Mouse (Mus musculus) left cerebral cortex, postnatal 36 days (tissue): ENCODE measurements at regions not wholly inside any gene's neighbourhood (a gene's known extent, or its start where the extent isn't known, plus 50 kb on each side); places are given as distances from the start of the nearest gene placed in this dataset.

Experiments used
- DNase-seq, 2 experiments: peaks; one replicate each; pipeline ENCODE4 v3.0.0; 2021 to 2022; ENCODE audit warnings: low spot score in 2 of 2, mixed read lengths in 1 of 2
- intact Hi-C: fragments of 180-260 bp; cut with DNase I; formaldehyde crosslinking; loops from one replicate; pipeline ENCODE4 v1.15.1; 2025

DNA sequence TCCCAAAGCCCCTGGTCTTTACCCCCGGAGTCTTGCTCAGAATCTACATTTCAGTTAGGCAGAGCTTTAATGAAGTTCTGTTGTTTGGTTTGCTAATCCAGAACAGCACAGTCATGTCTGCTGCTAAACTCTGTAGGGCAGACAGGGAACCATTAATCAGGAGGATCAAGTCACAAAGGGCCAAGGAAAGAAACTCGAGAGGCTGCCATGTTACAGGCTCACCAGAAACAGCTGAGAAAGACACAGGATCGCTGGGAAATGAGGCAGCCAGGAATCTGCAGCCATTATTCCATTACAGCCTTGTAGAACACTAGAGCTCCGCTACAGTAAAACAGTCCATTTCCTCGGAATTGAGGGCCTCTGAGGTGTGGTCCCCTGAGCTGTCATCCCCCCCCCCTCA lies 121.1 kb upstream of the Cops8 start:
- DNase-seq: no peak
- intact Hi-C loops: no loop called here

- no peak for DNase-seq
- intact Hi-C loops: no loop called here
Measured at GRCm38 (mm10) chr1:90486349-90486839, 116.4 kb upstream of the Cops8 start.

GRCm38 (mm10) chr1:90487886-90488285 lies 114.9 kb upstream of the Cops8 start:
- intact Hi-C loops: no loop called here

DNA sequence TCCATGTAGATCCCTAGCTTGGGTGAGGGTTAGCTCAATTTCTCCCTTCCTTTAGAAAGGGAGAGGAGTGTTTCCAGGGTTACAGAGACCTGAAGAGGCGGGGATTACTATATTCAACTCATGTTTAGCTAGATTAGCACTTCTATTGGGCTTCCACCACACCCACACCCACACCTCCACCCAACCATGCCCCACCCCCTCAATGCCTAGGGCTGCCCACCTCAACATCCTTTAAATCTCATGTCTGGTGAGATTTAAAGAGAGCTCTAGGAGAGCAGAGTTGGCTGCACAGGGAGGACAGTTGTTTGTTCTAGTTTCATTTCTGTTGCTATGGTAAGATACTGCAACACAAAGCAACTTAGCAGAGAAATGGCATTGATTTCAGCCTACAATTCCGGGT lies 113.8 kb upstream of the Cops8 start:
- DNase-seq: no peak
- intact Hi-C loops: no loop called here

More at GRCm38 (mm10) chr1:90487886-90488285, 114.9 kb upstream of the Cops8 start:
- peak; percentile 16 to 26 for DNase-seq

GRCm38 (mm10) chr1:90490335-90490734 lies 112.4 kb upstream of the Cops8 start:
- intact Hi-C loops: no loop called here

DNA sequence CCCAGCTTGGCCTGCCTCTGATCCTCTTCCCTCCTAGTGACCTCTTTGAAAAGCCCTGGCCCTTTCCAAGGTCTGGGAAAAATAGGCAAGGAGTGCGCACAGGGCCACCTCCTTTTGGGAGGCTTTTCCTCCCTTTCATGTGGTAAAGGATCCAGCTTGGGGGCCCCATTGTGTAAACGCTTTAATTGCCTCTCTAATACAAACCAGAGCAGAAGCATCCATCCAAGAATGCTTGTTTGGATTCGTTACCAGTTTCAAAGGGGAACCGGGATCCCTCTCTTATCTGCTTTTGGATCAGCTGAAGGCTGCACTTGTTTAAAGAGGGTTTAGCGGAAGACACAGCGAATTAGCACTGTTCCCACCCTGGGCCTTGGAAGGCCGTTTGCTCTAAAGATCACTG lies 109.3 kb upstream of the Cops8 start:
- intact Hi-C loops: no loop called here
- no peak for DNase-seq

More at GRCm38 (mm10) chr1:90490335-90490734, 112.4 kb upstream of the Cops8 start:
- DNase-seq: no peak

DNA sequence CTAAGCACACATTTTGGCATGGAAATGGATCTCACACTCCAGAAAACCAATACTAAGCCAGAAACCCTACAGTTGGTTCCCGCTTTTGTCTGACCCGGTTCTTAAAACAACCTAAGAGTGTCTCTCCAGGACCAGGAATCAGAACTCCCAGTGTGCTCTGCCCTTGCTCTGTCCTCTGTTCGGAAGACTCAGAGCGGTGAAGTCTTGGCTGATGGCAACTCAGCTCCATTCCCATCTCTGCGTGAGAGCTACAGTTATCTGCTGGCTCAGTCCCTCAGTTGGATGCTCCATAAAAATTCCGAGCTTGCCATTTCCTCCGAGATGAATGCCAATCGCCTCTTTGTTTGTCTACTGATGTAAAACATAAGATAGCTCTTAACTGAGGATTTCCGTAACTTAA lies 107.6 kb upstream of the Cops8 start:
- no peak for DNase-seq
- intact Hi-C loops: no loop called here

DNA sequence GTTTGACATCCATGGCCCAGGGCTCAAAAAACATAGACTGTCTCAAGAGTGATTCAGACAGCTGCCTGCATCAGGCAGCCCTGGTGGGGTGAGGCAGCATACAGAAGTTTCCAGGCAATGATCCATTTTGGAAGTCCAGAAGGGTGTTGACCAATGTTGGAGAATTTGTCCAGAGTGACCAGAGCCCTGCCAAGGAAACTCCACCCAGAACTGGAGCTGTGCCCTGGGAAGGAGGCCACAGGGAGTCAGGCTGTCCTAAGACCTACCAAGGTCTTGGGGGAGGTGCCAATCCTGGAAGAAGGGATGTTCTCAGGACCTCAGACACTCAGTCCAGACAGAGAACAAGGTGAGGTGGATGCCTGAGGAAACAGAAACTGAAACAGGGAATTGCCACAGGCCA lies 105.2 kb upstream of the Cops8 start:
- intact Hi-C loops: no loop called here
- no peak for DNase-seq

- no peak for DNase-seq
- intact Hi-C loops: no loop called here
Measured at GRCm38 (mm10) chr1:90501373-90501772, 101.4 kb upstream of the Cops8 start.

DNA sequence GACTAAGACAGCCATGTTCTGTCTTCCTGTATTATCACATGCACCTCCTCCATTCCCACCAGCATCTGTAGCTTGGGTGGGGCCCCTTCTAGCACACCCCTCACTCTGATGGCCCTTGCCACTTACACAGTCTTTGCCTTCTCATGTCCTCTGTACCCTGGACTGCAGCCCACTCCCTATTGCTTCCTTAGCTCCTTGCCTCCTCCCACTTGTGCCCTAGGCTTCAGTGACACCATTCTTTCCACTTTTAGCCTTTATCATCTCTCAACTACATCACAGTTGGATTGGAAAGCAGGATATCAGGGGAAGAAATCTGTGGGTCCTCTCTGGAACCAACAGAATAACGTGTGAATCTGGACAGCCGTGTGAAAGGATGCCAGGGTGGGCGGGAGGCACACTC lies 100.4 kb upstream of the Cops8 start:
- intact Hi-C loops: no loop called here
- no peak for DNase-seq

DNA sequence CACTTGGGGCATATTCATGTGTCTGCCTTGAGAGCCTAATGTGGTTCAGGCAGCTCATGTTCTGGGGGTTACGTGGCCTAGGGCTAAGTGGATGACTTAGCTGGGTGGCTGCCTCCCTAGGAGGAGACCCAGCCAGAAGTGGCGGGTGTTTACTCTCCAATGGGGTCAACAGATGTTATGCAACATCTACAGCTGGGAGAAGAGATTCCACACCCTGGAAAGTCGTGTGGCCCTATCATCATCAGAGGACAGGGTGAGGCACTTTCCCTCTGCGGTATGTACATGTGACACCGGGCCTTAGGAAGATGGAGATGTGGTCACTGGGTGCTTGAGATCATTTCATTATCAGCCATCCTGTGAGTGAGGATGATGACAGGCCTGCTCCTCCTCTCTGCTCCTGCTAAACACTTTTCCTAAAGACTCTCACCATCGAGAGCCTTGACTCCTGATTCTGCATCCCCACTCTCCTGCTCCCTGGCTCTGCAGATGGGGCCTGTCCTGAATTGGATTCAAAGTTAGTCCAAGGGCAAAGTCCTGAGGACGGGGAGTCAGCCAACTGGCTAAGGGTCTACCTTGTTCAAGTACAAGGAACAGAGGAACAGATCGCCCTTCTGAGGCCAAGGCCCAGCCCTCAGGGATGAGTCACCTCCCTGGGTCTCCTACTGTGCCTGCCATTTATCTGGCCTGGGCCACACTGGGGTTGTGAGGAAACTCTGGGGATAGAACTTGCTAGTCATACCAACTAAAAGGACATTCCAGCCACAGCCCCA lies 99.8 kb upstream of the Cops8 start:
- intact Hi-C loops: no loop called here
- no peak for DNase-seq

DNA sequence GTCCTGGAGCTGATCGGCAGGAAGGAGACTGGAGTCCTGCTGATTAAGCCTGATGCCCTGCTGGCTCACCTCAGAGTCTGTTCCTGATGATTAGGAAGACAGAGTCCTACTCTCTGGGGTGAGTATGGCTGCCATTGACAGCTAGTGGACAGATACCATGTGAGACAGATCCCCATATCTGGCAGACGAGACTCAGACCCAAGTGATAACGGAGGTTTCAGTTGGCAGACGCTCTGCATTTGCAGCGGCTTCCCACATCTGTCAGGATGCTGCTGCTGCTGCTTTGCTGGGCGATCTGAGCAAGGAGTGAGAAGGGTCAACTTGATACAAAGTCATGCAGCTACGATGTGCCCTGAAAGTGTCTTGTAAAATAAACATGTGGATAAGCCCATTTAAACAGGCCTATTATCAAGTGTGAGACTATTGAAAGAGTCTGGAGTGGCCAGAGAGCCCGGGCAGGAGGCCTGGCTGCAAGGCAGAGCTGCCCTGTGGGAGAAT lies 98.1 kb upstream of the Cops8 start:
- intact Hi-C loops: no loop called here
- DNase-seq: no peak

- intact Hi-C loops: no loop called here
- DNase-seq: no peak
Measured at GRCm38 (mm10) chr1:90505599-90505998, 97.2 kb upstream of the Cops8 start.

DNA sequence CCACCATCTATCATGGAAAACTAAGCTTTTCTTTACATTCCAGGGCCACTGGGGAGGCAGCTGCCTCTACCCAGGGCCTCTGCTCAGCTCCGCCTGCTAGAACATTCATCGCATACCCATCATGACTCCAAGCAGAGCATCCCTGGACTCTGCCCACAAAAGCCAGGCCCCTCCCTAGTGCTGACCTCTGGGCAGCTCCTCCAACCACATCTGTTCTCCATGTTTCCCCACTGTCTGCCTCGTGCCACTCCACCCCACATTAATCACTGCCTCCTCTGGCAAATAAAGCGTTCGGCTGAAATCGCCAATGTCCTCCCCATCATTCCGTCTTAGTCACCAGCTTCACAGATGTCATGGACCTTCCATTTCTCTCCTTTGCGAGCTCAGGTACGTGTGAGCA lies 96.2 kb upstream of the Cops8 start:
- no peak for DNase-seq
- intact Hi-C loops: no loop called here

- intact Hi-C loops: no loop called here
- no peak for DNase-seq
Measured at GRCm38 (mm10) chr1:90509371-90509770, 93.4 kb upstream of the Cops8 start.

DNA sequence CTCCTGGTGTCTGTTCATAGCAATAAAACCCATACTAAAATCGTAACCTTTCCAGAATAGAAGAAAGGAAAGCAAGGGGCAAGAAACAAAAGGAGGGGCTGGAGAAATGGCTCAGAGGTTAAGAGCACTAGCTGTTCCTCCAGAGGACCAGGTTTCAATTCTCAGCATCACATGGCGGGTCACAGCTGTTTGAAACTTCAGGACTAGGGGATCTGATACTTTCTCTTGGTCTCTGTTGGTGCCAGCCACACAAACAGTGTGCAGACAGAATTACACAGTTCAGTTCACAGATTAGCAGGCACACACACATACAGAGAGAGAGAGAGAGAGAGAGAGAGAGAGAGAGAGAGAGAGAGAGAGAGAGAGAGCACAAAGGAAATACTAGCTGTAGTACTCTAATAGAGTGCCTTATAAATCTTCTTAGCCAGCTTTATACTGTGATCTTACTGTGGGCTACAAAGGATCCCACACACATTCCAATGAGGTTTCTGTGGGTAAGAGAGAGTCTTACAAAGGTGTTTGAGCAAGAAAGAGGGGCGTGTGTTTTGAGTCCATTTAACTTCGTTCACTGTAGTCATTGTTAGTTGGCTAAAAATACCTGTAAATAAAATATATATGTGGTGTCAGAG lies 89.2 kb upstream of the Cops8 start:
- DNase-seq: no peak
- intact Hi-C loops: no loop called here

DNA sequence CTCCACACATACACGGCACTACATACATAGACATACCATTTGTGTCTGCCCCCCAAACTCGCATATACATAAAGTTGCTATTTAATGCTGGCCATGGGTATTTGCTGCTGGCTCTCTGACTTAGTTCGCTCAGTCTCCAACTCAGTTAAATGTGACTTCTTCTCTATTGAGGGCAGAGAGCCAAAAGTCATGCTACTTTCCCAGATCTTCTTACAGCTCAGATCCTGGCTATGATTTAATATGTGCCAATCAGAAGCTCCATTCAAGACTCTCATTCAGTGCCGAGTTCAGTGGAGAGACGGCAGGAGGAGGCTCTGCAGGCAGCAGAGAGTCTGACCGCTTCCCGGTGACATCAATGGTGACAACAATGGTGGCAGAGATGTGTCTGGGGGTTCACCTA lies 88.6 kb upstream of the Cops8 start:
- DNase-seq: no peak
- intact Hi-C loops: no loop called here

DNA sequence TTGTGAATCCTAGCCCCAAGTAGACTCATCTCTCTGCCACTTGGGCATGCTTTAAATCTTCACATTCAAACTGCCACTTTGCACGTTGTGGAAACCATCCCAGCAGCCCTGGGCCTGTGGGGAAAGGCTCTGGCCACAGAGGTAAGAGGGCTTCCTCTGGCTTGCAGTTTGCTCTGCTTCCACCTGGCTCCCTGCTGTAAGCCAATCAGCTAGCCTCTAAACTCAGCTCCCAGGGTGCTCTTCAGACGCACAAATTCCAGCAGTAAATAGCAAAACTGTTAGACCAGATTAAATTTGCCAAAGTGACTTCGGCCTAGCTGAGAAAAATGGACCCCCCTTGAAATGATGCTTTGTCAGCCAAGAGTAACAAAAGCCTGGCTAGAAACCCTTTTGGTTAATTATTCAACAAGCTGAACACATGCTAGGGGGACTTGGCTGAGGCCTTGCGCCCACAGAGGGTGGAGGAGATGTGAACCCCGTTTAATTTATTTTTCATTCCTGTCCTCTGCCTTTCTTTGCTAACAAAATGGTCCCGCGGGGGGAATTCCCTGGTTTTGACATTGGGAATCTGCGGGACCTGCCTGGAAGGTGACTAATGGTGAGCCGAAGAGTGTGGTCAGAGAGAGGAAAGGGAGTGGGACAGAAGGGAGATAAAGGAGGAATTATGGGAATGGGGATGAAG lies 84.1 kb upstream of the Cops8 start:
- no peak for DNase-seq
- intact Hi-C loops: no loop called here

DNA sequence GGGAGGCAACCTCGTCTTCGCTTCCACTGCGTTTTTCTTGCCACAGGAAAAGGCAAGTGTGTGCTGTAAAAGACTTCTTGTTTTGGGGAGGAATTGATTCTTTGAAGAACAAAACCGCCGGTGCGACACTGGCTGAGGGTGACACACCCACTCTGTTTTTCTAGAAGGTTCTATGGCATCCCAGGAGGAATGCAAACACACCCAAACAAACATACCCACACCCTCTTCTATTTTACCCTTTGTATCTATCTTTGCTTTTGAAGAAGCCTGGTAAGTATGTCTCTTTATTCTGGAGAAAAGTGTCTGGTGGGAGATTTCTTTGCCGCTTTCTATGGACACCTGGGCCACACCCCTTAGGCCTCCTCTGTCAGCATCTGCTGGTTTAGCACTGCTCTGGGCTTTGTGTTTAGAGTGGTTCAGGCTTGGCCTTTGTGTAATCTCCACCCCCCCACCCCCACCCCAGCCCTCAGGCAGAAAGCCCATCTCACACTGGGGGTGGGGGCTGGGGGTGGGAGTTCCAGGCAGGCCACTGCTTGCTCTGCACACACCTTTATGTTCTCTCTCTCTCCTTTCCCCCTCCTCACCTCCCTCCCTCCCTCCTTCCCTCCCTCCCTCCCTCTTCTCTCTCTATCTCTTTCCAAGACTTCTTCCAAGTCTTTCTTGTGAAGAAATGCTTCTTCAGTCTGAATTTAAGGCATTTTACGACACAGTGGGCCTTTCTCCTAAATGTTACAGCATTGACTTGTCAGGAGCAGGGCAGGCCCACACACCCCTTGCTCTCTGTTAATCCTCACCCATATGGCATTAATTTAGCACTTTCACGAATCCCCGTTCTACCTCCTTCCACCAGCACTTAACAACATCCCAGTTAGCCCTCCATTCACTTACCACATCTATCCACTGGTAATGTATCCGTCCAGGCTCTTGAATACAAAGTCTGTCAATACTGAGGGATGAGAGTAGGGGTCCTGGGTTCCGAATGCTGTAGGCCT lies 83.2 kb upstream of the Cops8 start:
- intact Hi-C loops: no loop called here
- no peak for DNase-seq
